Mouse (Mus musculus): Measurements from ENCODE around the gene Fbxw20.
"Not testable (repeated sequence)": the region's sequence is repeated elsewhere in the genome, so short reads cannot be mapped to it uniquely, and the experiment has no call there.

Fbxw20 gene

DNA sequence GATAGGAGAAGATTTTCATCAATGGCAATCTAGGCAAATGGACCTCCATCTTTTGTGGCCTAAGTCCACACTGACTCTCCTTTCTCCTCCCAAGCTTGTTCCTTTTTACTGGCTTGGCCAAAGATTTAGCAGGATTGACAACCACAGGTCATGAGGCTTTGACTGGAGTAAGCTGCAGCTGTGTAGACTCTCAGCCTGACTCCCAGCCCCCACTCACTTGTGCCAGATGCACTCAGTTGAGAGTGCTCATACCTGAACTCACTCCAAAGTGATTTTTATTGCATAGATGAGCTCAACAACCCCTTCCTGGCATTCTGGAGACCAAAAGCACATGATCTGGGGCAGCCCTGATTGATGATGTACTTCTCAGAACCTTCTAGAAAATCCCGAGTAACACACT, at the start of gene Fbxw20:
Gene Fbxw20, minus strand, starts transcription at position 101 of the 400 bp plus-strand sequence.
- DNase-seq (ENCODE audit: low spot score), result no peak

DNA sequence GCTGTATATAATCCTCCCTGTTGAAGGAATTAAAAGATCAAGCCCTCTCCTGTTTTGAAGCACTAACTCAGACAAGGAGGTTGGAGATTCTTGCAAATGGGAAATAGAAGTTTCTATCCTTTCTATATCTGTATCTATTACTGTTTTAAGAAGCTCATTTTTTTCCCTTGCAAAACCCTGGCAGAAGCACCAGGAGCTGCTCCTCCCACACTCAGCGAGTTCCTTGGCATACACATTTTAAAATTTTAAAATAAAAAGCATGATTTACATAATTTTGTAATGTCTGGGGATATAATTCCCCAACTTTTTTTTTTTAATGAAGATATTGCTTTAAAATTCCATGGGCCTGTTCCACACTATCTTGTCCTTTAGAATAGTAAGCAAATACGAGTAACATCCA, 28.5 kb upstream of the Fbxw20 start:
- no peak for DNase-seq (ENCODE audit: low spot score)

DNA sequence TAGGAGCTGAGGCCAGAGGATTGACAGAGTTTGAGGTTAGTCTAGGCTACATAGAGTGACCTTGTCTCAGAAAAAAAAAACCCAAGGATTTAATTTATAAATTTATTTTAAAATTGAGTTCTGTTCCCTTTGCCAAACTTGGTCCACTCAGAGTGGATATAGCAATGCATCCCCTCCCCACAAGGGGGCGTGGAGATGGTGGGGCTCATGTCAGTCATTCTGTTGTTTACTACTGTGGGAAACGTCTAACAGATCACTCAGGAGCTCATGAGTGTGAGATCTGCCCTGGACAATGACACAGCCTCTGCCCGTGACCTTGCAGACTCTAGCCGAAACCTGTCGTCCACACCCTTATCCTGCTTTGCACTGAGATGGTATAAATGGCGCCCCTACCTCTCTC, 16.1 kb downstream of the Fbxw20 start:
- no peak for DNase-seq (ENCODE audit: low spot score)

DNA sequence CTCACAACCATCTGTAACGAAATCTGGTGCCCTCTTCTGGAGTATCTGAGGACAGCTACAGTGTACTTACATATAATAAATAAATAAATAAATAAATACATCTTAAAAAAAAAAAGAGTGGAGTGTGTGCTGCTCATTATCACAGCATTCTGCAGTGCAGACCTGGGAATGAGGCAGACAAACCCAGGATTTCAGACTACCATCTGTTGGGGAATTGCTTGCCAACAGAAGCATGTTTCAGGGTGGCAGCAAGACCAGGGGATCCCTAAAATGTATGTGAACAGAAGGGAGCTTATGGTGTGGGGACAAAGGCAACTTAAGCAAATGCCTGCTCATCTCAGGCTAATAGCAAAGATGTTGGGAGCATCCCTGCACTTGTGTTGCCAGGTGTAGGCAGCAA, 33.2 kb downstream of the Fbxw20 start:
- DNase-seq (ENCODE audit: low spot score), result not testable (repeated sequence)

DNA sequence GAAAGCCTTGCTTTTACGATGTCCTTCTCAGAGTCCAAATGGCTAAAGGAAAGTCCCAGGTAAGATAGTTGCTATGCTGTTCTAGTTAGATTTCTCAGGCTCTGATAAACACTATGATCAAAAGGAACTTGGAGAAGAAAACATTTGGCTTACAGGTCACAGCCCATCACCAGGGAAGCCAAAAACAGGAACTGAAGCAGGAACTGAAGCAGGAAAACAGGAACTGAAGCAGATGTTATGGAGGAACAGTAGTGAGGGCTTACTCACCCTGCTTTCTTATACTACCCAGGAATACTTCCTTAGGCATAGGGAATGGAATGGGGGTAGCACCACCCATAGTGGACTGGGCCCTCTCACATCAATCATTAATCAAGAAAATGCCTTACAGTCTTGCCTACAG, 34.2 kb downstream of the Fbxw20 start:
- no peak for DNase-seq (ENCODE audit: low spot score)

DNA sequence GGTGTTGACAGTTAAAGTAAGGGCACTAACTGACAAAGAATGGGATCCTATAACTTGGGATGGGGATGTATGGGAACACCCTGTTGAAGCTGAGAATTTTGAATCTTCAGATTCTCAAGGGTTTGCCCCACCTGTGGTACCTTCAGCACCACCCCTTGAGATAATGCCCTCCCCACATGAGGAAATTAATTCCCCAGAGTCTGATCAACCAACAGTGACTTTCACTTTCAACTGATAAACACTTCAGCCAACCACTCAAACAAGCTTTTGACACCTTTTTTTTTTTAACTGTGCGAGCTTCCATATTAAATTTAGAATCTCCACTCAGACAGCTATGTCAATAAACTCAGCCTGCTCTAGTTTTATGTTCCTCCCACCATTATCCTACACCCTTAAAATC, 35.2 kb downstream of the Fbxw20 start:
- DNase-seq (ENCODE audit: low spot score), result no peak

DNA sequence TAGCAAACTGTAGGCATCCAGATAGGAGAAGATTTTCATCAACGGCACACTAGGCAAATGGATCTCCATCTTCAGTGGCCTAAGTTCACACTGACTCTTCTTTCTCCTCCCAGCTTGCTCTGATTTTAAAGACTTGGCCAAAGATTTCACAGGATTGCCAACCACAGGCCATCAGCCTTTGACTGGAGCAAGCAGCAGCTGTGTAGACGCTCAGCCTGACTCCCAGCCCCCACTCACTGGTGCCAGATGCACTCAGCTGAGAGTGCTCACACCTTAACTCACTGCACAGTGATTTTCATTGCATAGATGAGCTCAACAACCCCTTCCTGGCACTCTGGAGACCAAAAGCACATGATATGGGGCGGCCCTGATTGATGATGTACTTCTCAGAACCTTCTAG, 38.7 kb downstream of the Fbxw20 start, which contains the start of gene Fbxw13:
Gene Fbxw13, minus strand, starts transcription at position 101 of the 400 bp plus-strand sequence.
- DNase-seq (ENCODE audit: low spot score), result not testable (repeated sequence)

DNA sequence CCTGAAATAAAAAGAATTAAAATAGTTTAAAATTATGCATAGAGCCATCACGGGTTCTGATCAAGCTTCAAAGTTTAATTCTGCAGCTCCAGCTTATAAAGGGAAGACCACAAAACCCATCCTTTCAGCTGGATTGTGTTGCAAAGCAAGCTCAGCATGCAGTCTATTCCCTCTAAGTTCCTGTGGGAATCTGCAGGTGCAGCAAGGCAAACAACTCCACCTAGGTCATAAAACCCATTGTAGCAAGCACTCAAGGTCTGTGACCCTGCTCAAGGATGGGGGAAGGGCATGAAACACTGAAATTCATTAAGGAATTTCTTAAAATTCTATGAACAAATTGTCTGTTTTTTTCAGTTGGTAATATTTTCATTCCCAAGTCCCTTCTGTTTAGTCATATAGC, 57.3 kb downstream of the Fbxw20 start:
- no peak for DNase-seq (ENCODE audit: low spot score)

DNA sequence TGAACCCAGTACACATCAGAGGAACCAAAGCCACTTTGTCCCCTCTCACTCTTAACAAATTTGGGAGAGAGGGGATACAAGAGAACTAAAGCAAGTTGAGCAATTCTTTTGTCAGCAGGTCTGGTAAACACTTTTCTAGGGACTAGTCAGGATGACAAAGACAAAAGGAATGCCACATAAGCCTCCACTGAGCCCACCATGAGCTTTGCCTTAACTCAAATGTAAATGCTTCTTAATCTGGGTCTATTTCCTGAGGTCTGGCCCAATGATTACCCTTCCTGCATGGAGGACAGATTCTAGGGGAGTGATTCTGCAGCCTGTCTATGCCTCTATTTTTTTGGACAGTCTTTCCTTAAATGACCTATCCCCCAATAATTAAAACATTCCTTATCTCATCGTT, 58.3 kb downstream of the Fbxw20 start:
- no peak for DNase-seq (ENCODE audit: low spot score)
